Mouse (Mus musculus) urinary bladder, postnatal 25 days (tissue): ENCODE data around the gene N4bp2.

Experiments used
- DNase-seq: peaks from one replicate; pipeline ENCODE4 v3.0.0; 2022; ENCODE audit warnings: low spot score

N4bp2 gene

GRCm38 (mm10) chr5:65864486-65864885, 101.2 kb downstream of the N4bp2 start:
- DNase-seq, result no peak

GRCm38 (mm10) chr5:65864946-65865345, 101.6 kb downstream of the N4bp2 start:
- no peak for DNase-seq

GRCm38 (mm10) chr5:65866591-65866990, 103.3 kb downstream of the N4bp2 start:
- DNase-seq, result no peak

- DNase-seq, result no peak
Measured at GRCm38 (mm10) chr5:65867380-65868116, 104.2 kb downstream of the N4bp2 start.

GRCm38 (mm10) chr5:65868419-65868818, 105.1 kb downstream of the N4bp2 start:
- no peak for DNase-seq

GRCm38 (mm10) chr5:65869660-65870059, 106.3 kb downstream of the N4bp2 start:
- DNase-seq, result no peak

GRCm38 (mm10) chr5:65871276-65871875, 108.1 kb downstream of the N4bp2 start:
- no peak for DNase-seq

GRCm38 (mm10) chr5:65873212-65873611, 109.9 kb downstream of the N4bp2 start:
- no peak for DNase-seq

- no peak for DNase-seq
Measured at GRCm38 (mm10) chr5:65875269-65875668, 111.9 kb downstream of the N4bp2 start.

GRCm38 (mm10) chr5:65878367-65878766, 115.0 kb downstream of the N4bp2 start:
- DNase-seq, result no peak
